Mouse (Mus musculus) heart, postnatal 0 days (tissue): ENCODE data around the gene Gpc5. TPM values are rescaled to one million over a fixed set of nuclear protein-coding genes. Genes with fewer than 3 reads are reported as not detected.

Experiments
- ATAC-seq: fragments of 200-750 bp; cut with Nextera tagmentation; 2 replicates; pipeline ENCODE4 v1.8.0; 2017; ENCODE audit warnings: low read depth, moderate number of reproducible peaks, moderate library complexity; ENCODE audit not compliant: insufficient read depth
- DNase-seq: peaks from one replicate; pipeline ENCODE4 v3.0.0-alpha.2; 2016; ENCODE audit warnings: low spot score
- H3K27ac ChIP-seq: fragments of 300-500 bp; sonication (generic); 2 replicates; pipeline ENCODE4 v1.5.1; 2014; ENCODE audit warnings: low read depth, mild to moderate bottlenecking
- H3K27me3 ChIP-seq: fragments of 300-500 bp; sonication (generic); 2 replicates; pipeline ENCODE4 v1.6.1; 2014; ENCODE audit warnings: low read length, mixed read lengths; ENCODE audit not compliant: control insufficient read depth, insufficient read depth
- H3K36me3 ChIP-seq: fragments of 300-500 bp; sonication (generic); replicated peaks from 2 replicates; pipeline ENCODE4 v1.6.1; 2014; ENCODE audit warnings: low read length, mixed read lengths; ENCODE audit not compliant: control insufficient read depth, insufficient read depth
- H3K4me1 ChIP-seq: fragments of 300-500 bp; sonication (generic); 2 replicates; pipeline ENCODE4 v1.6.1; 2014; ENCODE audit warnings: antibody characterized with exemption; ENCODE audit not compliant: control insufficient read depth, insufficient read depth
- H3K4me2 ChIP-seq: fragments of 300-500 bp; sonication (generic); 2 replicates; pipeline ENCODE4 v1.6.1; 2014; ENCODE audit warnings: low read depth, mild to moderate bottlenecking, low read length, moderate library complexity
- H3K4me3 ChIP-seq: fragments of 300-500 bp; sonication (generic); 2 replicates; pipeline ENCODE4 v1.5.1; 2014; ENCODE audit warnings: low read depth, low read length
- H3K9ac ChIP-seq: fragments of 300-500 bp; sonication (generic); replicated peaks from 2 replicates; pipeline ENCODE4 v1.6.1; 2014; ENCODE audit warnings: low read depth, low read length, mixed read lengths
- H3K9me3 ChIP-seq: fragments of 300-500 bp; sonication (generic); replicated peaks from 2 replicates; pipeline ENCODE4 v1.6.1; 2016; ENCODE audit warnings: low read length; ENCODE audit not compliant: control insufficient read depth
- CTCF ChIP-seq: IDR thresholded peaks from 2 replicates; pipeline ENCODE4 v1.5.1; 2016; ENCODE audit warnings: antibody characterized with exemption, control low read depth, low read depth
- EP300 ChIP-seq: IDR thresholded peaks from 2 replicates; pipeline ENCODE4 v1.6.1; 2016; ENCODE audit warnings: antibody characterized with exemption, low read depth
- WGBS: fragments of 180-500 bp; shearing (Covaris S2); extraction: QIAGEN DNeasy Blood & Tissue Kit; methylation state at CpG from one replicate; pipeline ENCODE4 v1.1.7; 2014; 5-methylcytosine and 5-hydroxymethylcytosine counted together
- polyA plus RNA-seq: library from polyadenylated mRNA; unstranded; fragments of >200 nt; fragmentation: Nextera tagmentation; extraction: Ambion mirVana; gene quantifications from 2 replicates; pipeline ENCODE4 v1.2.1, GENCODE M21; 2015
- total RNA-seq: library from RNA; depleted of rRNA; stranded (reverse); fragments of >200 nt; gene quantifications from 2 replicates; pipeline ENCODE4 v1.2.3, GENCODE M21; 2014; ENCODE audit warnings: low replicate concordance

Gpc5 gene
- total and polyA plus RNA-seq, 2 experiments from 2014 or later: not detected

- Histone ChIP-seq H3K4me1 (no peaks in the 10 kb centered on the region), H3K4me2 (no peak overlapping the region), H3K9me3 (no peaks in the 10 kb centered on the region), H3K27me3 (no peaks in the 10 kb centered on the region), H3K27ac (no peak overlapping the region), H3K36me3 (no peaks in the 10 kb centered on the region), H3K9ac (no peak overlapping the region), H3K4me3 (no peak overlapping the region)
- DNase-seq (no peak), ATAC-seq (no peak)
- no peak for TF ChIP-seq CTCF
- TF ChIP-seq EP300: no peak
These were observed 1120.0 kb downstream of the Gpc5 start for GRCm38 (mm10) chr14:116212029-116212428.

DNA sequence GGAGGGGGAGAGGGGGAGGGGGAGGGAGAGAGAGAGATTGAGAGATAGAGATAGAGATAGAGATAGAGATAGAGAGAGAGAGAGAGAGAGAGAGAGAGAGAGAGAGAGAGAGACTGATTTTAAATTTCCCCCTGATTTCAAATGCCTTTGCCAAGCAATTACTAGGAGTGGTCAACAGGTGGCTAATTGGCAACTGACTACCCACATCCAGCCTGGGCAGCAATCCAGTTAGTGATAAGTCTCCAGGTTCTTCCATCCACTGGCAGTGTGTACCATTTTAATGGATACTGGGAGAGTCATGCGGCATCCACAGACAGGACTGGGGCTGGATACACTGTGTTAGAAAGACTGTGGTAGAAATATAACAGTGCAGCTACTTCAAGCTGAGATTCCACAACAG is 1166.1 kb downstream of the Gpc5 start:
- H3K27me3 ChIP-seq: no peaks in the 10 kb centered on the region
- no peaks in the 10 kb centered on the region for H3K36me3 ChIP-seq
- no peak for TF ChIP-seq EP300
- TF ChIP-seq CTCF: no peak
- H3K4me3 ChIP-seq: no peak overlapping the region
- H3K9me3 ChIP-seq: no peaks in the 10 kb centered on the region
- H3K4me1 ChIP-seq: no peaks in the 10 kb centered on the region
- H3K4me2 ChIP-seq: no peak overlapping the region
- no peak for DNase-seq
- WGBS: 85% methylated on average over 1 of the region's 1 CpGs
- ATAC-seq: no peak
- H3K9ac ChIP-seq: no peak overlapping the region
- H3K27ac ChIP-seq: no peak overlapping the region

DNA sequence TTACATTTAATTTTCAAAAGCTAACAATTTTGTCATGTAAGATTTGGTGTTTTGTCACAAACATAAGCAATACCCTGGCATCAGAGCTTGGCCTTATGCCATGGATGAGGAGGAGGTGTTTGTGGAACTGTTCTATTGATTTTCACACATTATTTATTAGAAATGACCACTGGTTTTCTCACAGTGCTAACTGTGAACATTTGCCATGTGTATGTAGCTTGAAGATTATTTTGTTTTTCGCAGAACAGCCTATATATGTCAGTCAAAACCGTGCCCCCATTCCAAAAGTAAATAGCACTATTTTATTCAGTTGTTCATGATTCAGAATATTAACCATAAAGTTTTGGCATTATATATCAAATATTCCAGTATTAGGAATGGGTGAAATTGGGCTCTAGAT is 1216.5 kb downstream of the Gpc5 start:
- WGBS: 74% methylated on average over 2 of the region's 2 CpGs
- DNase-seq (no peak), ATAC-seq (no peak)
- H3K4me3 ChIP-seq: no peak overlapping the region
- no peak overlapping the region for H3K9ac ChIP-seq
- H3K4me1 ChIP-seq: no peaks in the 10 kb centered on the region
- H3K9me3 ChIP-seq: no peaks in the 10 kb centered on the region
- H3K27me3 ChIP-seq: no peaks in the 10 kb centered on the region
- no peak overlapping the region for H3K4me2 ChIP-seq
- no peak overlapping the region for H3K27ac ChIP-seq
- no peaks in the 10 kb centered on the region for H3K36me3 ChIP-seq
- no peak for TF ChIP-seq EP300
- TF ChIP-seq CTCF: no peak

DNA sequence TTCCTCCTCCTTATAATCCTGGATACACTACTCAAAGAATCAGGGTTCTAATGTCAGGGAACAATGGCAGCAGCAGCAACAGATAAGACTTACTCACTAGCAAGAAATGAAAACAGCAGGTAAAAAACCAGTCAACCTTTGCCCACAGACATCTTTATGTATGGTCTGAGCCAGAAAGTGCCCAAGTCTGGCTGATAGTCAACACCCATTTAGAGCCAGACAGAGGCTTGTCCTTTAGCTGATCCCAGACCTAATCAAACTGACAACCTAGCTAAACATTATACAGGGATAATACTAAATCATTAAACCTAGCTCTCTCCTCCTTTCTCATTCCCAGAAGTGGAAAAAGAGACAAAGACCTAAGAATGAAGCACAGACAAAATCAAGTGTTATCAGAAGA is 1225.5 kb downstream of the Gpc5 start:
- TF ChIP-seq EP300 (no peak), CTCF (no peak)
- Histone ChIP-seq H3K27ac (no peak overlapping the region), H3K36me3 (no peaks in the 10 kb centered on the region), H3K9ac (no peak overlapping the region), H3K4me3 (no peak overlapping the region), H3K4me1 (no peaks in the 10 kb centered on the region), H3K9me3 (no peaks in the 10 kb centered on the region), H3K4me2 (no peak overlapping the region), H3K27me3 (no peaks in the 10 kb centered on the region)
- no peak for ATAC-seq
- no peak for DNase-seq

- Histone ChIP-seq H3K4me2 (no peak overlapping the region), H3K9me3 (no peaks in the 10 kb centered on the region), H3K36me3 (no peaks in the 10 kb centered on the region), H3K27me3 (no peaks in the 10 kb centered on the region), H3K9ac (no peak overlapping the region), H3K4me1 (no peaks in the 10 kb centered on the region), H3K27ac (no peak overlapping the region), H3K4me3 (no peak overlapping the region)
- ATAC-seq (no peak), DNase-seq (no peak)
- TF ChIP-seq EP300: no peak
- no peak for TF ChIP-seq CTCF
- 73% methylated on average over 4 of the region's 4 CpGs for WGBS
These were observed 1244.2 kb downstream of the Gpc5 start for GRCm38 (mm10) chr14:116336182-116336581.

DNA sequence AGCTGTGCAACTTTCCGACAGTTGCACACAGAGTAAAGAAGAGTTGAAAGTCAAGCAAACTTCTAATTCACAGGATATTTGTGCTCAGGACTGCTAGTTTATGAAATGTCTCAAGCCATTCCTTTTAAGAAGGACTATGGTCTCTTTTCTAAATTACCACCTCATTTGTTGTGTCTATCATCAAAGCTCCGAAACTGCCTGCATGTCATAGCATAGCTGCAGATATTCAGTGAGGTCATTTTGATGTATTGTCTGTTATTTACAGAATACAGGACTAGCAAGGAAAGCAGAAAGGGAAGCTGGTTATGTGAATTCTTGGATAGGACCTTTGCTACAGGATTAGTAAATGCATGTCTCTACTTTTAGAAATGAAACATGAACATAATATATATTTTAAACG is 1246.4 kb downstream of the Gpc5 start:
- no peak for ATAC-seq
- no peaks in the 10 kb centered on the region for H3K27me3 ChIP-seq

More for the DNA sequence above, 1246.4 kb downstream of the Gpc5 start:
- DNase-seq: no peak
- no peak overlapping the region for H3K4me3 ChIP-seq
- H3K27ac ChIP-seq: no peak overlapping the region
- no peaks in the 10 kb centered on the region for H3K9me3 ChIP-seq
- no peak overlapping the region for H3K4me2 ChIP-seq
- no peaks in the 10 kb centered on the region for H3K36me3 ChIP-seq
- WGBS: 64% methylated on average over 3 of the region's 3 CpGs
- no peak overlapping the region for H3K9ac ChIP-seq
- TF ChIP-seq CTCF (no peak), EP300 (no peak)
- H3K4me1 ChIP-seq: no peaks in the 10 kb centered on the region
